Mouse (Mus musculus) hindbrain, embryonic 15.5 days (tissue): ENCODE data around the gene Ugt8a. TPM values are rescaled to one million over a fixed set of nuclear protein-coding genes. Genes with fewer than 3 reads are reported as not detected.

Experiments
- ATAC-seq: fragments of 200-750 bp; cut with Nextera tagmentation; 2 replicates; pipeline ENCODE4 v1.8.0; 2017; ENCODE audit warnings: low read depth, moderate number of reproducible peaks, moderate TSS enrichment; ENCODE audit not compliant: low FRiP score
- H3K27ac ChIP-seq: fragments of 300-500 bp; sonication (generic); replicated peaks from 2 replicates; pipeline ENCODE4 v1.5.1; 2015; ENCODE audit warnings: mild to moderate bottlenecking, inconsistent platforms
- H3K27me3 ChIP-seq: fragments of 300-500 bp; sonication (generic); 2 replicates; pipeline ENCODE4 v1.6.1; 2015; ENCODE audit warnings: control low read depth, inconsistent platforms
- H3K36me3 ChIP-seq: fragments of 300-500 bp; sonication (generic); 2 replicates; pipeline ENCODE4 v1.6.1; 2015; ENCODE audit warnings: control low read depth, inconsistent platforms
- H3K4me1 ChIP-seq: fragments of 300-500 bp; sonication (generic); replicated peaks from 2 replicates; pipeline ENCODE4 v1.6.1; 2015; ENCODE audit warnings: control low read depth, inconsistent platforms
- H3K4me2 ChIP-seq: fragments of 300-500 bp; sonication (generic); 2 replicates; pipeline ENCODE4 v1.6.1; 2015; ENCODE audit warnings: moderate library complexity, mild to moderate bottlenecking, inconsistent platforms
- H3K4me3 ChIP-seq: fragments of 300-500 bp; sonication (generic); 2 replicates; pipeline ENCODE4 v1.5.1; 2015; ENCODE audit warnings: mild to moderate bottlenecking, inconsistent platforms
- H3K9ac ChIP-seq: fragments of 300-500 bp; sonication (generic); 2 replicates; pipeline ENCODE4 v1.6.1; 2015; ENCODE audit warnings: inconsistent platforms
- H3K9me3 ChIP-seq: fragments of 300-500 bp; sonication (generic); 2 replicates; pipeline ENCODE4 v1.6.1; 2016; ENCODE audit warnings: control low read depth, inconsistent platforms
- WGBS: fragments of 180-500 bp; shearing (Covaris S2); methylation state at CpG from one replicate; pipeline ENCODE4 v1.1.7; 2015; 5-methylcytosine and 5-hydroxymethylcytosine counted together
- polyA plus RNA-seq: library from polyadenylated mRNA; unstranded; fragments of >200 nt; fragmentation: Nextera tagmentation; extraction: Ambion mirVana; gene quantifications from 2 replicates; pipeline ENCODE4 v1.2.1, GENCODE M21; 2015

The Ugt8a gene
- polyA plus RNA-seq, 1 experiment from 2014 or later: 4.6 TPM

DNA sequence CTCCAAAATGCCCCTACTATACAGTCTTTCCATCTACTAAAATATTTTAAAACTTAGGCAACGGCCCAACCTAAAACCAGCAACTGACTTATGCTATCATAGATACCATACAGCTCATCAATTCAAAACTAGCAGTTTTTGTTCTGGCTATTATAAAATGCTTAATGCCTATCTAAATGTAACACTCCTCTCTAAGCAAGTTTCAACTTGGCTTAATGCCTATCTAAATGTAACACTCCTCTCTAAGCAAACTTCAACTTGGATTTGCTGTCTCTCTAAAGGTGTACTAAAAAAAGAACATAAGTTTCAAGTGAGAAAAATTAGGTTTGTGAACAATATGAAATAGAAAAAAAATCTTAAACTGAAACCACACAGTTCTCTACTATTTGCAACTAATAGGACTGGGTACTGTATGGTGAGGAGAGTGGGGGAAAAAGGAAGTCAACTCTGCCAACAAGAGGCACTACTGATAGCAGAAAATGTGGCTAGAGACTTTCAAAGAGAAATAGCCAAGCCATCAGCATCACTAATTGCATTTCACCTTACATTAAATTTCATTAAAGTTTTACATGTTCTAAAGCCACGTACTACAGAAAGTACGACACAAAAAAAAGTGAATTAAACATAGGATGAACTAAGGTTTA is 5.7 kb downstream of the Ugt8a start:
- no peak overlapping the region for H3K4me2 ChIP-seq
- no peak for ATAC-seq
- H3K36me3 ChIP-seq: no peaks in the 10 kb centered on the region
- H3K27me3 ChIP-seq: 0 out of 2 replicates have a peak, but pooled peaks cover 2% of the 10 kb centered on the region
- WGBS: 90% methylated on average over 3 of the region's 3 CpGs
- no peak overlapping the region for H3K4me3 ChIP-seq
- H3K27ac ChIP-seq: no peak overlapping the region
- H3K9me3 ChIP-seq: no peaks in the 10 kb centered on the region
- H3K9ac ChIP-seq: no peak overlapping the region
- H3K4me1 ChIP-seq: peaks cover 7% of the 10 kb centered on the region

GRCm38 (mm10) chr3:125931059-125931458 is 7.4 kb downstream of the Ugt8a start:
- 58% methylated on average over 1 of the region's 1 CpGs for WGBS

DNA sequence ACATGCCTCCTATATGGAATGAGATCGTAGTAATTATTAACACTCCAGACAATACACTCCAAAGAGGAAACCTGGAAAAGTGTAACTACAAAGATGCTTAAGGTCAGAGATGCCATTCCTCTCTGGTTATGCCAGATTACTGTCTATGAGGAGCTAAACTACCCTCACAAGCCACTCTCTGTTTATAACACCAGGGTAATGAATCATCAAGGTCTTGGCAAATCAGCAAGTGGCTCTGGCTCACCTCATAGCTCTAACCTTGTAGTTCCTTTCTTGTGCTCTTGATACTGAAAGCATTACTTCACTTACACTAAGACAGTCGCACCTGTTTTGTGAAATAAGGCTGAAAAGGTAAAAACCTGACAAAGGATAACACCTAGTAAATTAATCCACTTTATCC is 17.5 kb downstream of the Ugt8a start:
- Histone ChIP-seq H3K4me3 (no peak overlapping the region), H3K36me3 (no peaks in the 10 kb centered on the region), H3K9me3 (no peaks in the 10 kb centered on the region), H3K27me3 (no peaks in the 10 kb centered on the region), H3K4me1 (no peaks in the 10 kb centered on the region), H3K9ac (no peak overlapping the region), H3K4me2 (no peak overlapping the region), H3K27ac (no peak overlapping the region)
- WGBS: 82% methylated on average over 2 of the region's 2 CpGs
- ATAC-seq: no peak

More at GRCm38 (mm10) chr3:125931059-125931458, 7.4 kb downstream of the Ugt8a start:
- H3K4me2 ChIP-seq: no peak overlapping the region
- H3K9ac ChIP-seq: no peak overlapping the region
- H3K4me1 ChIP-seq: no peaks in the 10 kb centered on the region
- H3K27ac ChIP-seq: no peak overlapping the region
- no peaks in the 10 kb centered on the region for H3K9me3 ChIP-seq
- H3K4me3 ChIP-seq: no peak overlapping the region
- no peaks in the 10 kb centered on the region for H3K36me3 ChIP-seq
- no peak for ATAC-seq
- no peaks in the 10 kb centered on the region for H3K27me3 ChIP-seq

GRCm38 (mm10) chr3:125898976-125899375 is 39.4 kb downstream of the Ugt8a start:
- Histone ChIP-seq H3K4me3 (no peak overlapping the region), H3K9ac (no peak overlapping the region), H3K27me3 (no peaks in the 10 kb centered on the region), H3K4me1 (no peaks in the 10 kb centered on the region), H3K36me3 (no peaks in the 10 kb centered on the region), H3K27ac (no peak overlapping the region), H3K4me2 (no peak overlapping the region), H3K9me3 (no peaks in the 10 kb centered on the region)
- WGBS: 55% methylated on average over 1 of the region's 1 CpGs
- no peak for ATAC-seq

DNA sequence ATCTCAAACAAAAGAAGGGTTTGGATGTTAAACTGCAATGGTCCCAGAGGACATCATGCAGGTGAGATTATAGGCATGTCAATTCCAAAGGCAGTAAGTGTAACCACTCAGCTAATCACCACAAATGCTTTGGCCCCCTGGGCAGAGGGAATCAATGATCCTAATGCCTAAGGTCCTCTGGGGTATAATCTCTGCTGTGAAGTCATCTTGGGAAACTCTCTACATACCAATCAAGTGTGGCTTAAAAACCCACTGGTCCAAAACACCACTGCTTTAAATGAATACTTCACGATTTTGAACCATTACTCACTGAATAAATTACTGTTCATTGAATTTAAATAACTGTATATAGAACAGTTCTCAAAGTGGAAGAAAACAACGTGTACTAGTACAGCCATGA is 51.3 kb downstream of the Ugt8a start:
- WGBS: 56% methylated on average over 2 of the region's 2 CpGs
- H3K4me1 ChIP-seq: no peaks in the 10 kb centered on the region
- no peak overlapping the region for H3K27ac ChIP-seq
- H3K9ac ChIP-seq: no peak overlapping the region
- no peak overlapping the region for H3K4me3 ChIP-seq
- no peak for ATAC-seq
- no peaks in the 10 kb centered on the region for H3K27me3 ChIP-seq
- no peak overlapping the region for H3K4me2 ChIP-seq
- no peaks in the 10 kb centered on the region for H3K36me3 ChIP-seq
- no peaks in the 10 kb centered on the region for H3K9me3 ChIP-seq

DNA sequence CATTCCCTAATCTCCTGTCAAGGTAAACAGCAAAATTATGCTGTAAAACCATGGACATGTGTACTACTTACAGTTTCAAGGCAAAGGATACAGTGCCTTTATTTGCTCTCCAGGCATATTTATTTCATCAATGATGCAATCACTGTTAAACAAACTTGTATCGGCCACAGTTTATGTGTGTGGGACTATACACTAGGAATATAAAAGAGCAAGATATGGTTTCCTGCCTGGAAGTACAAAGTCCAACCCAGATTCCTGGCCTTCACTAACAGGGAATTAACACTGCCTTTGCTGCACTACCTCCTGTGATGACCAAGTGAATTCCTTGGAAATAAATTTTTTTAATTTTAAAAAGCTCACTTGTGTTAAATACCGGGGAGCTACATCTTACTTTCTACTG is 53.5 kb downstream of the Ugt8a start:
- Histone ChIP-seq H3K4me1 (no peaks in the 10 kb centered on the region), H3K27me3 (no peaks in the 10 kb centered on the region), H3K36me3 (no peaks in the 10 kb centered on the region), H3K27ac (no peak overlapping the region), H3K4me2 (no peak overlapping the region), H3K4me3 (no peak overlapping the region), H3K9ac (no peak overlapping the region), H3K9me3 (no peaks in the 10 kb centered on the region)
- WGBS: 91% methylated on average over 2 of the region's 2 CpGs
- no peak for ATAC-seq

DNA sequence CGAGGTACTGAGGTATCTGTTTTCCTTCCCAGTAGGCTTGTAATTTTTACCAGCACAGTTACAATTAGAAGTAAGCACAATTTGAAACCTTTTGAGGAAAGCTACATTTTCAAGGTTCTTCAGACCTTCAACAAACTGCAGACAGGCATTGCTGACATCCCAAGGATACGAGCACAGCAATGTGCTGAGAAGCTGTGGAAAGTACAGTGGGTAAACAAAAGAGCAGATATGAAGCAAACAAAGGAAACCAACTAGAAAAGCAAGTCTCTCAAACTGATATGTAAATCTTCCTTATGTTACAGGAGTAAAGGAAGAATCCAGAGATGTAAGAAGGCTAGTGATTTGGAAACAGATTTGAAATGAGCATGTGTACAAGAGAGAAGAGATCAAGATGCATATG is 54.0 kb downstream of the Ugt8a start:
- WGBS: 68% methylated on average over 2 of the region's 2 CpGs
- Histone ChIP-seq H3K4me2 (no peak overlapping the region), H3K9ac (no peak overlapping the region), H3K4me1 (no peaks in the 10 kb centered on the region), H3K9me3 (no peaks in the 10 kb centered on the region), H3K27me3 (no peaks in the 10 kb centered on the region), H3K4me3 (no peak overlapping the region), H3K36me3 (no peaks in the 10 kb centered on the region), H3K27ac (no peak overlapping the region)
- no peak for ATAC-seq

- H3K9ac ChIP-seq: no peak overlapping the region
- H3K4me2 ChIP-seq: no peak overlapping the region
- no peaks in the 10 kb centered on the region for H3K36me3 ChIP-seq
- H3K27ac ChIP-seq: no peak overlapping the region
- ATAC-seq: no peak
- no peaks in the 10 kb centered on the region for H3K4me1 ChIP-seq
- H3K4me3 ChIP-seq: no peak overlapping the region
- H3K9me3 ChIP-seq: no peaks in the 10 kb centered on the region
- no peaks in the 10 kb centered on the region for H3K27me3 ChIP-seq
Observed at GRCm38 (mm10) chr3:125883009-125883408, 55.4 kb downstream of the Ugt8a start.

DNA sequence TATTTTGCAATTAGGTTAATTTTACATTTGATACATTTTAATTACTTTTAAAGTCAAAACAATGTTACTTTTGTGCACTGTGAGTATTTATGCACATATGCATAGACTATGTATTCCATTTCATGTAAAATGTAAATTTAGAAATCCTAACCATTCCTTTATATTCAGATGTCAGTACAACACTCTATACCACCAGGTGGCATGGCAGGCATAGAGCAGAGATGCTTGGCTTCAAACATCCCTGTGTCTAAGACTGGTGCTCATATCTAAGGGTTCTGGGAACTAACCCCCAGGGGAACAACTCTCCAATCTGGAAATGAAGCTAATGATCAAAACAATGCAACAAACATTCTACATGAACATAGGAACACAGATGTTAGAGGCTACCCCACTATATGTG is 56.6 kb downstream of the Ugt8a start:
- H3K36me3 ChIP-seq: no peaks in the 10 kb centered on the region
- no peaks in the 10 kb centered on the region for H3K27me3 ChIP-seq
- ATAC-seq: no peak
- no peaks in the 10 kb centered on the region for H3K4me1 ChIP-seq
- H3K27ac ChIP-seq: no peak overlapping the region
- H3K4me3 ChIP-seq: no peak overlapping the region
- H3K4me2 ChIP-seq: no peak overlapping the region
- no peaks in the 10 kb centered on the region for H3K9me3 ChIP-seq
- no peak overlapping the region for H3K9ac ChIP-seq

DNA sequence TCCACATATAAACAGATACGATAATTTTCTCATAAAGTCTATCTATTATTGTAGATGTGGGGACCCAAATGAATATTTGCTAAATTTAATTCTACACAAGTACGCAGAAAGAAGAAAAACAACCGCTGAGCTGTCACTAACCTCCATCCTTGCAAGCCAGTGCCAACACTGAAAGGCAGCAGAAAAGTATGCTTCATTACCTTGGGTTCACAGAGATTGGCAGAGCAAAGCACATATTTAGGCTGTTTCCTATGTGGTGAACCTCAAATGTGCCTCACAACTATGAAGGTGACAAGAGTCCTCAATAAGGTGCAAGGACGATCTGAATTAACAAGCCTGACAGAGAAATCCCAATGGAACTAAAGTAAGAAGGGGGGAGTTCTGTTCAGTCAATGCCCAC is 64.0 kb downstream of the Ugt8a start:
- Histone ChIP-seq H3K9ac (no peak overlapping the region), H3K36me3 (no peaks in the 10 kb centered on the region), H3K4me2 (no peak overlapping the region), H3K4me3 (no peak overlapping the region), H3K9me3 (no peaks in the 10 kb centered on the region), H3K27ac (no peak overlapping the region), H3K4me1 (no peaks in the 10 kb centered on the region), H3K27me3 (no peaks in the 10 kb centered on the region)
- 71% methylated on average over 4 of the region's 4 CpGs for WGBS
- ATAC-seq: no peak

DNA sequence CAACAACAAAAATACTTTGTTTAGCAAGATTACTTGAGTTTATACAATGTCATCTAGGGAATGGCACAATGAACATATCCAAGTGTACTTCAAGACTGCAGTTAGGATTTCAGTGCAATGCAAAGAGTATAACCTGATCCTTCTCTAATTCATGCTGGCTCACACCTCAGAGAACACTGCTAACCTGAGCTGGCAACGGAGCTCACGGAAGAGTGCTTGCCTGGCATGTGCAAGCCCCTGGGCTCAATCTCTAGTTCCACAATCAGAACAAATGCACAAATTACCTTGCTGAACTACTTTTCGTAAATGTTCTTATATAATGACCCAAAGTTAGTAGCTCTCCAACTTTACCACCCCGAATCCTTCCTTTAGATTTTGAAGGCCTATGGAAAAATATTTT is 68.5 kb downstream of the Ugt8a start:
- H3K4me3 ChIP-seq: no peak overlapping the region

DNA sequence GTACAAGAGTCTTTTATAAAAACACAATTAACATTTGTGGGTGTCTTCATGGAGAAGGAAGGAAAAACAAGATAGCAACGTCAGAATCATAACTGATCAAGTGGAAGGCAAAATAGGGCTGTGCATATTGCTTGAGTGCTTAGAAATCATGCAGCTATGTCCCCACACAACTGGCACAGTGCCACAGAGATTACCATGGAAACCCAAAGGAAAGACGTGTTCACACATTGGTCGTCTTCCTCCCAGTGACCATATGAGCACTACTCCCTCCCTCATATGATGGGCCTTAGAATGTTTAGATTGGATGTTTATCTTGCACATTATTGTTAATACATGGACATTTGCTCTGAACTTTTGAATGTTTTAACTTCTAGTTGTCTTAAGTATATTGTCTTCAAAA is 76.8 kb downstream of the Ugt8a start:
- Histone ChIP-seq H3K27ac (no peak overlapping the region), H3K36me3 (no peaks in the 10 kb centered on the region), H3K4me1 (no peaks in the 10 kb centered on the region), H3K4me2 (no peak overlapping the region), H3K9me3 (no peaks in the 10 kb centered on the region), H3K9ac (no peak overlapping the region), H3K27me3 (no peaks in the 10 kb centered on the region), H3K4me3 (no peak overlapping the region)
- 52% methylated on average over 3 of the region's 3 CpGs for WGBS
- ATAC-seq: no peak

More for the DNA sequence above, 68.5 kb downstream of the Ugt8a start:
- Histone ChIP-seq H3K4me2 (no peak overlapping the region), H3K27ac (no peak overlapping the region), H3K36me3 (no peaks in the 10 kb centered on the region), H3K4me1 (no peaks in the 10 kb centered on the region), H3K9ac (no peak overlapping the region), H3K27me3 (no peaks in the 10 kb centered on the region), H3K9me3 (no peaks in the 10 kb centered on the region)
- no peak for ATAC-seq
- WGBS: 91% methylated on average over 4 of the region's 4 CpGs

DNA sequence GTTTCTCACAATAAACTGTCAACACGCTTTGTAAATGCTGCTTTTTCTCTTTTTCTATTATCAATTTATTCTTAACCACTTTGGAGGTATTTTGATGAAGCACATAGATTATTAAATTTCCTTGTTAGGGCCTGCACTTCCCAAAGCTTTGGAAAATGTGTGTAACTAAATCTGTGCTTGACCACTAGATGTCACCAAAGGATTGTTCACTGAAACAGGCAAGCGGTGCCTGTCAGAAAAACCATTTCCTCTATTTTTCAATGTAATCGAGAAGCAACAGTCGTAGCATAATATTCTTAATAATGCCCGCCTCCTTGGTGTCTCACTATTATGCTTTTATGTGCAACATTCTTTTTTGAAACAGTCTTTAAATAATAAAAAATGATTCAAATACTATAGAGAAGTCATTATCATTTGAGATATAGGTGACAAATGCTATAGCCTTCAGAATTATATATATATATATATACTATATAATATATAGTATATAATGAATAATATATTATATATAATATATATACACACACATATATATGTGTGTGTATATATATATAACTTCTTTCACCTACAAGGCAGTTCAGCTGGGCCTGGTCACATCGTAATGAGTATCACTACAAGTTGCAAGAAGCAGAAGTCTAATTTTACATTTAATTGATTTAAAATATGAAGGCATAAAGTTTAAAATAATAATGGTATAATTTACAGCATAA is 89.1 kb downstream of the Ugt8a start:
- Histone ChIP-seq H3K27ac (no peak overlapping the region), H3K9me3 (no peaks in the 10 kb centered on the region), H3K36me3 (no peaks in the 10 kb centered on the region), H3K4me2 (no peak overlapping the region), H3K4me3 (no peak overlapping the region), H3K27me3 (no peaks in the 10 kb centered on the region), H3K4me1 (no peaks in the 10 kb centered on the region), H3K9ac (no peak overlapping the region)
- ATAC-seq: 0 out of 2 replicates have a peak, but pooled peaks have one; percentile 38
- WGBS: 27% methylated on average over 6 of the region's 6 CpGs
